In genomic region chr5:88703551-88703950, GRCm38 (mm10) we compare ENCODE assay signal across 15 mouse cellular contexts. TPM values are rescaled to one million over a fixed set of nuclear protein-coding genes. Genes with fewer than 3 reads are reported as not detected.
DNase-seq lines count a peak whose midpoint lies in the region.
"Had no signal": no experiment of that assay in that cellular context is flagged by ENCODE, and none has a peak within 500 bp of the region (broad histone marks: within the 10 kb centered on the region; RNA-seq: fewer than 3 reads in every experiment).

No protein-coding gene starts in this region.

- DNase-seq in heart, adult 11 months = peak; percentile 71
- DNase-seq in heart, adult 8-10 months (ENCODE audit: low spot score) = no peak
- DNase-seq in lung, postnatal 36 days = peak; percentile 32
- DNase-seq in lung, postnatal 10 days = no peak
- peak; percentile 84 for DNase-seq in Muller cell, postnatal 12 days (ENCODE audit: inconsistent ontology term)
- DNase-seq in urinary bladder, postnatal 10 days (ENCODE audit: low spot score) = no peak
- DNase-seq in adrenal gland, postnatal 10 days = no peak
- DNase-seq: adrenal gland, adult 2 months; adrenal gland, postnatal 25 days; B cell, adult 2 months; cerebellum, adult 18-20 months; cerebellum, adult 9-11 months; cerebellum, postnatal 25 days; gastrocnemius, postnatal 25 days; heart, adult 2 months had no signal

RNA-seq across cellular contexts. Expression of gene Mob1b, which starts 17.1 kb away (rescaled TPM):
- total RNA-seq in heart, adult 8-10 months (2022) = 10 to 100 TPM; 17.0 to 25.0 (median 20.9) TPM
- 10 to 100 TPM; 32.0 to 33.6 TPM for total RNA-seq in adrenal gland, postnatal 10 days (2021)

RNA-seq across cellular contexts. Expression of gene Grsf1, which starts 27.6 kb away (rescaled TPM):
- 100 to 1,000 TPM; 199 to 220 (median 209) TPM for total RNA-seq in heart, adult 8-10 months (2022)
- 100 to 1,000 TPM; 144 to 156 TPM for total RNA-seq in adrenal gland, postnatal 10 days (2021)

Comparison
In these comparisons a context has a peak if more than half of its experiments do, and no peak if none do; other contexts are left out.
1. DNase-seq: peak in heart, adult 11 months (single experiment), lung, postnatal 36 days (single experiment) and Muller cell, postnatal 12 days (single experiment); none in heart, adult 8-10 months (single experiment), lung, postnatal 10 days (single experiment), urinary bladder, postnatal 10 days (single experiment) and adrenal gland, postnatal 10 days (single experiment).